Mouse (Mus musculus) neural tube, embryonic 14.5 days (tissue): ENCODE data around the gene Zbtb20. TPM values are rescaled to one million over a fixed set of nuclear protein-coding genes. Genes with fewer than 3 reads are reported as not detected.
A peak's percentile ranks its signal among the peaks of the same experiment; 100 is the strongest.

Experiments used
- ATAC-seq: fragments of 200-750 bp; cut with Nextera tagmentation; 2 replicates; pipeline ENCODE4 v1.8.0; 2017; ENCODE audit warnings: low read depth, mild to moderate bottlenecking, moderate TSS enrichment, moderate library complexity
- H3K27ac ChIP-seq: fragments of 300-500 bp; sonication (generic); 2 replicates; pipeline ENCODE4 v1.5.1; 2014; ENCODE audit warnings: low read depth, mild to moderate bottlenecking, control low read depth, low read length, moderate library complexity, mixed read lengths
- H3K27me3 ChIP-seq: fragments of 300-500 bp; sonication (generic); 2 replicates; pipeline ENCODE4 v1.6.1; 2014; ENCODE audit warnings: low read length; ENCODE audit not compliant: control insufficient read depth, insufficient read depth
- H3K36me3 ChIP-seq: fragments of 300-500 bp; sonication (generic); 2 replicates; pipeline ENCODE4 v1.6.1; 2014; ENCODE audit warnings: low read length, mixed read lengths; ENCODE audit not compliant: control insufficient read depth, insufficient read depth
- H3K4me1 ChIP-seq: fragments of 300-500 bp; sonication (generic); 2 replicates; pipeline ENCODE4 v1.6.1; 2014; ENCODE audit warnings: low read length; ENCODE audit not compliant: control insufficient read depth, insufficient read depth
- H3K4me2 ChIP-seq: fragments of 300-500 bp; sonication (generic); 2 replicates; pipeline ENCODE4 v1.6.1; 2014; ENCODE audit warnings: mild to moderate bottlenecking, low read depth, low read length, control low read depth
- H3K4me3 ChIP-seq: fragments of 300-500 bp; sonication (generic); 2 replicates; pipeline ENCODE4 v1.5.1; 2014; ENCODE audit warnings: low read depth, low read length, control low read depth, mixed read lengths
- H3K9ac ChIP-seq: fragments of 300-500 bp; sonication (generic); replicated peaks from 2 replicates; pipeline ENCODE4 v1.6.1; 2014; ENCODE audit warnings: low read depth, mild to moderate bottlenecking, control low read depth, low read length, mixed read lengths
- H3K9me3 ChIP-seq: fragments of 300-500 bp; sonication (generic); 2 replicates; pipeline ENCODE4 v1.6.1; 2016; ENCODE audit warnings: low read length; ENCODE audit not compliant: control insufficient read depth
- WGBS: fragments of 180-500 bp; shearing (Covaris S2); extraction: QIAGEN DNeasy Blood & Tissue Kit; methylation state at CpG from one replicate; pipeline ENCODE4 v1.1.7; 2014; 5-methylcytosine and 5-hydroxymethylcytosine counted together
- polyA plus RNA-seq: library from polyadenylated mRNA; unstranded; fragments of >200 nt; fragmentation: Nextera tagmentation; extraction: Ambion mirVana; gene quantifications from 2 replicates; pipeline ENCODE4 v1.2.1, GENCODE M21; 2014

Zbtb20 gene
- polyA plus RNA-seq, 1 experiment from 2014 or later = 57.2 TPM

DNA sequence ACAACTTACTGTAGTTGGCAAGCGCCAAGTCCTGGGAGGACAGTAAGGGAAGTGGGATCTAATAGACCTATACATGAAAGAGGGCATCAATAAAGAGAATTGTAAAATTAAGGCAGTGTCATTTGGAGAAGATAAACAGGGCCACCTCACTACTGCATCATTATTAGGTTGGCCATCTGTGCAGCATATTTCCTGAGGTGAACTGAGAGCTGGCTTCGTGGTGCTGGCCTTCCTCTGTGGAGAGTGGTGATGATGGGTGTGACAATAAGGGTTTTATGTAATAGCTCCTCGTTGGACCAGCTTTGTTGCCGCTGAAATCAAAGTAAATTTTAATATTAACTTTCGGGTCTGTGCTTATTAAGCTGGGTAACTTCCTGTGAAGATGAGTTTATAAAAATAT, 223.0 kb downstream of the Zbtb20 start:
- Histone ChIP-seq H3K4me1 (no peaks in the 10 kb centered on the region), H3K4me2 (no peak overlapping the region), H3K4me3 (no peak overlapping the region), H3K9me3 (no peaks in the 10 kb centered on the region), H3K27ac (no peak overlapping the region), H3K27me3 (no peaks in the 10 kb centered on the region), H3K9ac (no peak overlapping the region), H3K36me3 (no peaks in the 10 kb centered on the region)
- 81% methylated on average over 5 of the region's 5 CpGs for WGBS
- ATAC-seq = no peak

DNA sequence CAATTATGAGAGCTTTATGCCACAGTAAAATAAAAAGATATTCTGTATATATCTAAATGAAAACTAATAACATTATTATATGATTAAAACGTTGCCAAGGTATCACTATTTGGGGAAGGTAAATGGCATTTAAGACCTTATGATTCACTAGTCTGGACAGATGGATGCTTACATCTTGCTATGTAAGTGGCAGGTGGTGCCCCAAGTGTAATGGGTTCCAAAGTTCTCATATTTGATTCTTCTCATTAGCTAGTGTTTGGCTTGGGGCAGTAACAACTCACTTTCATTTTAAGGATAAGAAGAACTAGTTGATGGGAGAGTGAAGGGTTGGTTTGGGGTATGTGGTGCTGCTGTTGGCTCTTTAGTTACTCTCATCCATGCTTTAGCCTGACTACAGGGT, 235.6 kb downstream of the Zbtb20 start:
- no peak overlapping the region for H3K4me3 ChIP-seq
- 87% methylated on average over 1 of the region's 1 CpGs for WGBS
- H3K27me3 ChIP-seq = no peaks in the 10 kb centered on the region
- H3K9me3 ChIP-seq = no peaks in the 10 kb centered on the region
- H3K9ac ChIP-seq = no peak overlapping the region
- H3K4me1 ChIP-seq = no peaks in the 10 kb centered on the region
- ATAC-seq = no peak
- no peaks in the 10 kb centered on the region for H3K36me3 ChIP-seq
- no peak overlapping the region for H3K27ac ChIP-seq
- H3K4me2 ChIP-seq = no peak overlapping the region

DNA sequence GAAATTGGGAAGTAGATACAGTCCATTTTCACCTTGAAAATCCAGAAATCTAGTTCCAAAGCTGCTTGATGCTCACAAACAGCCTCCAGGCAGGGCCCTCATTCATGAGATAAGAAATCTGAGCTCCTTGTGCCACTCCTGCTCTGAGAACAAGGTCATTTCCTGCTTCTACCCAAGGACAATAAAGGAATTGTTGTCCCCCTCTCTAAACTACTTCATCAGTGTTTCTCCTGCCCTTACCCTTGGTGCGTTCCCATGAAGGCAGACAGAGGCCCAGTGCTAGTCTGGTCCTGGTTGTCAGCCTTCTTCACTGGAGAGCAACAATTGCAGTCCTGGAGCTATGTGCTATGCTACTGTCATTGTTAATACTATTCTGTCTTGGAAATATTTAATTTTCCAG, 238.3 kb downstream of the Zbtb20 start:
- no peak overlapping the region for H3K4me2 ChIP-seq
- WGBS = 53% methylated on average over 1 of the region's 1 CpGs
- H3K27me3 ChIP-seq = no peaks in the 10 kb centered on the region
- no peaks in the 10 kb centered on the region for H3K4me1 ChIP-seq
- no peak overlapping the region for H3K27ac ChIP-seq
- no peak overlapping the region for H3K9ac ChIP-seq
- no peak for ATAC-seq
- H3K4me3 ChIP-seq = no peak overlapping the region
- no peaks in the 10 kb centered on the region for H3K9me3 ChIP-seq
- no peaks in the 10 kb centered on the region for H3K36me3 ChIP-seq

- no peaks in the 10 kb centered on the region for H3K9me3 ChIP-seq
- H3K4me2 ChIP-seq = no peak overlapping the region
- H3K4me3 ChIP-seq = no peak overlapping the region
- peak; percentile 32; the same call in 1 of the 2 replicates for ATAC-seq
- H3K9ac ChIP-seq = no peak overlapping the region
- no peaks in the 10 kb centered on the region for H3K36me3 ChIP-seq
- no peaks in the 10 kb centered on the region for H3K27me3 ChIP-seq
- 72% methylated on average over 4 of the region's 4 CpGs for WGBS
- H3K27ac ChIP-seq = peak overlapping the region; percentile 13
- peaks cover 9% of the 10 kb centered on the region; the same call in 1 of the 2 replicates for H3K4me1 ChIP-seq
Measured at GRCm38 (mm10) chr16:43129966-43130365, 254.3 kb downstream of the Zbtb20 start.

- Histone ChIP-seq H3K4me1 (peaks cover 9% of the 10 kb centered on the region; the same call in 1 of the 2 replicates), H3K4me2 (no peak overlapping the region), H3K9me3 (no peaks in the 10 kb centered on the region), H3K36me3 (no peaks in the 10 kb centered on the region), H3K27me3 (no peaks in the 10 kb centered on the region), H3K9ac (no peak overlapping the region), H3K4me3 (no peak overlapping the region), H3K27ac (peak overlapping the region; percentile 13)
- peak; percentile 89 for ATAC-seq
- WGBS = 32% methylated on average over 6 of the region's 6 CpGs
Measured at GRCm38 (mm10) chr16:43130583-43130982, 254.9 kb downstream of the Zbtb20 start.

DNA sequence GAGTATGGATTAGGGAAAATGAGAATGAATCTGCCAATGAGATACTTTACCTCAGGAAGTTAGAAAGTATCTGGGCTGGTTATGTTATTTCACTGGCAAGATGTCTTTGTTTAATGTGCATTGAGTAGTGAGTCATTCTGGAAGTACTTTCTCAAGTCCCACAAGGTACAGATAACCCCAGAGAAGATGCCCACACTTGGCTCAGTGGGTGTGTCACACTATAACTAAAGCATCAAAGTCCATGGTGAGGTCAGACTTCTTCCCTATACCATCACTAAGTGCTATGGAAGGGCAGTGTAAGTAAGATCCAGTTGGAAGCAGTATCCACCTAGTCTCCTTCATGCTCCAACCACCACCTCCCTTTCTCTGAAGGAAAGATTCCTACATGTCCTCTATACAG, 255.4 kb downstream of the Zbtb20 start:
- H3K4me3 ChIP-seq = no peak overlapping the region
- peaks cover 9% of the 10 kb centered on the region; the same call in 1 of the 2 replicates for H3K4me1 ChIP-seq
- H3K27ac ChIP-seq = peak overlapping the region; percentile 13; the same call in 1 of the 2 replicates
- H3K36me3 ChIP-seq = no peaks in the 10 kb centered on the region
- no peaks in the 10 kb centered on the region for H3K27me3 ChIP-seq
- H3K9me3 ChIP-seq = no peaks in the 10 kb centered on the region
- H3K9ac ChIP-seq = no peak overlapping the region
- 0 out of 2 replicates have a peak, but pooled peaks have one; percentile 22 for ATAC-seq
- no peak overlapping the region for H3K4me2 ChIP-seq

- no peaks in the 10 kb centered on the region for H3K27me3 ChIP-seq
- no peak overlapping the region for H3K27ac ChIP-seq
- no peak overlapping the region for H3K4me3 ChIP-seq
- no peak overlapping the region for H3K9ac ChIP-seq
- no peaks in the 10 kb centered on the region for H3K36me3 ChIP-seq
- WGBS = 33% methylated on average over 4 of the region's 4 CpGs
- H3K4me1 ChIP-seq = no peaks in the 10 kb centered on the region
- no peaks in the 10 kb centered on the region for H3K9me3 ChIP-seq
- no peak for ATAC-seq
- H3K4me2 ChIP-seq = no peak overlapping the region
Measured at GRCm38 (mm10) chr16:43168506-43168905, 292.8 kb downstream of the Zbtb20 start.

GRCm38 (mm10) chr16:43169273-43169905, 293.7 kb downstream of the Zbtb20 start:
- Histone ChIP-seq H3K9me3 (no peaks in the 10 kb centered on the region), H3K36me3 (no peaks in the 10 kb centered on the region), H3K4me2 (no peak overlapping the region), H3K27me3 (no peaks in the 10 kb centered on the region), H3K4me1 (no peaks in the 10 kb centered on the region), H3K9ac (no peak overlapping the region), H3K4me3 (no peak overlapping the region), H3K27ac (no peak overlapping the region)
- WGBS = 67% methylated on average over 2 of the region's 2 CpGs
- ATAC-seq = no peak

- no peak overlapping the region for H3K4me3 ChIP-seq
- H3K36me3 ChIP-seq = no peaks in the 10 kb centered on the region
- H3K27me3 ChIP-seq = no peaks in the 10 kb centered on the region
- H3K4me2 ChIP-seq = no peak overlapping the region
- H3K9me3 ChIP-seq = no peaks in the 10 kb centered on the region
- no peak for ATAC-seq
- H3K4me1 ChIP-seq = no peaks in the 10 kb centered on the region
- no peak overlapping the region for H3K9ac ChIP-seq
- 14% methylated on average over 2 of the region's 2 CpGs for WGBS
- no peak overlapping the region for H3K27ac ChIP-seq
Measured at GRCm38 (mm10) chr16:43172139-43172538, 296.5 kb downstream of the Zbtb20 start.
